Mouse (Mus musculus): ENCODE measurements around the gene Tra2a. TPM values are rescaled to one million over a fixed set of nuclear protein-coding genes. Genes with fewer than 3 reads are reported as not detected.

Gene Tra2a
- polyA plus RNA-seq, 1 experiment from 2014 or later, result 60.1 TPM

- no peak overlapping the region for H3K9ac ChIP-seq (ENCODE audit: low read depth, low read length)
- H3K4me2 ChIP-seq (replicated peaks; ENCODE audit: low read depth, low read length), result no peak overlapping the region
- H3K27ac ChIP-seq (ENCODE audit: low read depth, low read length), result no peak overlapping the region
- no peak for ATAC-seq (ENCODE audit: low FRiP score, low TSS enrichment)
- 60% methylated on average over 3 of the region's 3 CpGs for WGBS
- H3K36me3 ChIP-seq (ENCODE audit: control insufficient read depth, insufficient read depth, low read length), result no peaks in the 10 kb centered on the region
- 0 out of 2 replicates have a peak, but pooled peaks cover 5% of the 10 kb centered on the region for H3K4me1 ChIP-seq (ENCODE audit: control insufficient read depth, insufficient read depth, low read length)
- no peak overlapping the region for H3K4me3 ChIP-seq (ENCODE audit: low read length)
- no peaks in the 10 kb centered on the region for H3K9me3 ChIP-seq (ENCODE audit: control insufficient read depth, low read length)
- H3K27me3 ChIP-seq (ENCODE audit: control insufficient read depth, insufficient read depth, low read length), result no peaks in the 10 kb centered on the region
Measured at GRCm38 (mm10) chr6:49225728-49226123, 38.1 kb downstream of the Tra2a start.

- H3K9ac ChIP-seq (ENCODE audit: low read depth, low read length), result no peak overlapping the region
- H3K4me3 ChIP-seq (ENCODE audit: low read length), result no peak overlapping the region
- H3K4me1 ChIP-seq (ENCODE audit: control insufficient read depth, insufficient read depth, low read length), result 0 out of 2 replicates have a peak, but pooled peaks cover 5% of the 10 kb centered on the region
- 25% methylated on average over 11 of the region's 11 CpGs for whole genome bisulfite sequencing
- H3K36me3 ChIP-seq (ENCODE audit: control insufficient read depth, insufficient read depth, low read length), result no peaks in the 10 kb centered on the region
- H3K27ac ChIP-seq (ENCODE audit: low read depth, low read length), result no peak overlapping the region
- H3K27me3 ChIP-seq (ENCODE audit: control insufficient read depth, insufficient read depth, low read length), result no peaks in the 10 kb centered on the region
- H3K9me3 ChIP-seq (ENCODE audit: control insufficient read depth, low read length), result no peaks in the 10 kb centered on the region
- 0 out of 2 replicates have a peak, but pooled peaks have one; percentile 4 for ATAC-seq (ENCODE audit: low FRiP score, low TSS enrichment)
- no peak overlapping the region for H3K4me2 ChIP-seq (replicated peaks; ENCODE audit: low read depth, low read length)
Measured at GRCm38 (mm10) chr6:49224923-49225727, 38.7 kb downstream of the Tra2a start.

GRCm38 (mm10) chr6:49221906-49222305 lies 41.9 kb downstream of the Tra2a start:
- Histone ChIP-seq H3K27ac (ENCODE audit: low read depth, low read length) (no peak overlapping the region), H3K36me3 (ENCODE audit: control insufficient read depth, insufficient read depth, low read length) (no peaks in the 10 kb centered on the region), H3K4me3 (ENCODE audit: low read length) (no peak overlapping the region), H3K9ac (ENCODE audit: low read depth, low read length) (no peak overlapping the region), H3K9me3 (ENCODE audit: control insufficient read depth, low read length) (no peaks in the 10 kb centered on the region), H3K27me3 (ENCODE audit: control insufficient read depth, insufficient read depth, low read length) (0 out of 2 replicates have a peak, but pooled peaks cover 4% of the 10 kb centered on the region), H3K4me1 (ENCODE audit: control insufficient read depth, insufficient read depth, low read length) (0 out of 2 replicates have a peak, but pooled peaks cover 5% of the 10 kb centered on the region), H3K4me2 (replicated peaks; ENCODE audit: low read depth, low read length) (no peak overlapping the region)
- no peak for ATAC-seq (ENCODE audit: low FRiP score, low TSS enrichment)
- WGBS, result 7% methylated on average over 7 of the region's 7 CpGs

- Histone ChIP-seq H3K27me3 (ENCODE audit: control insufficient read depth, insufficient read depth, low read length) (0 out of 2 replicates have a peak, but pooled peaks cover 4% of the 10 kb centered on the region), H3K4me2 (replicated peaks; ENCODE audit: low read depth, low read length) (peak overlapping the region; percentile 38), H3K4me3 (ENCODE audit: low read length) (peak overlapping the region; percentile 20), H3K4me1 (ENCODE audit: control insufficient read depth, insufficient read depth, low read length) (no peaks in the 10 kb centered on the region), H3K36me3 (ENCODE audit: control insufficient read depth, insufficient read depth, low read length) (no peaks in the 10 kb centered on the region), H3K9me3 (ENCODE audit: control insufficient read depth, low read length) (no peaks in the 10 kb centered on the region), H3K9ac (ENCODE audit: low read depth, low read length) (peak overlapping the region; percentile 34; the same call in 1 of the 2 replicates), H3K27ac (ENCODE audit: low read depth, low read length) (no peak overlapping the region)
- WGBS, result 5% methylated on average over 16 of the region's 16 CpGs
- no peak for ATAC-seq (ENCODE audit: low FRiP score, low TSS enrichment)
Measured at GRCm38 (mm10) chr6:49219920-49220604, 43.8 kb downstream of the Tra2a start.

- no peak overlapping the region for H3K4me2 ChIP-seq (replicated peaks; ENCODE audit: low read depth, low read length)
- ATAC-seq (ENCODE audit: low FRiP score, low TSS enrichment), result no peak
- 0 out of 2 replicates have a peak, but pooled peaks cover 4% of the 10 kb centered on the region for H3K27me3 ChIP-seq (ENCODE audit: control insufficient read depth, insufficient read depth, low read length)
- no peak overlapping the region for H3K9ac ChIP-seq (ENCODE audit: low read depth, low read length)
- H3K27ac ChIP-seq (ENCODE audit: low read depth, low read length), result no peak overlapping the region
- no peaks in the 10 kb centered on the region for H3K36me3 ChIP-seq (ENCODE audit: control insufficient read depth, insufficient read depth, low read length)
- 18% methylated on average over 4 of the region's 4 CpGs for WGBS
- no peaks in the 10 kb centered on the region for H3K4me1 ChIP-seq (ENCODE audit: control insufficient read depth, insufficient read depth, low read length)
- H3K4me3 ChIP-seq (ENCODE audit: low read length), result no peak overlapping the region
- H3K9me3 ChIP-seq (ENCODE audit: control insufficient read depth, low read length), result no peaks in the 10 kb centered on the region
Measured at GRCm38 (mm10) chr6:49219001-49219560, 44.8 kb downstream of the Tra2a start.

- H3K4me1 ChIP-seq (ENCODE audit: control insufficient read depth, insufficient read depth, low read length), result 0 out of 2 replicates have a peak, but pooled peaks cover under 1% of the 10 kb centered on the region
- H3K36me3 ChIP-seq (ENCODE audit: control insufficient read depth, insufficient read depth, low read length), result no peaks in the 10 kb centered on the region
- no peak overlapping the region for H3K27ac ChIP-seq (ENCODE audit: low read depth, low read length)
- WGBS, result under 1% methylated on average over 31 of the region's 31 CpGs
- peak overlapping the region; percentile 86 for H3K4me2 ChIP-seq (replicated peaks; ENCODE audit: low read depth, low read length)
- ATAC-seq (ENCODE audit: low FRiP score, low TSS enrichment), result no peak
- peak overlapping the region; percentile 3; the same call in 1 of the 2 replicates for H3K9ac ChIP-seq (ENCODE audit: low read depth, low read length)
- H3K9me3 ChIP-seq (ENCODE audit: control insufficient read depth, low read length), result no peaks in the 10 kb centered on the region
- H3K4me3 ChIP-seq (ENCODE audit: low read length), result peak overlapping the region; percentile 63
- H3K27me3 ChIP-seq (ENCODE audit: control insufficient read depth, insufficient read depth, low read length), result 0 out of 2 replicates have a peak, but pooled peaks cover 4% of the 10 kb centered on the region
Measured at GRCm38 (mm10) chr6:49218275-49218802, 45.5 kb downstream of the Tra2a start.

- Histone ChIP-seq H3K9me3 (ENCODE audit: control insufficient read depth, low read length) (no peaks in the 10 kb centered on the region), H3K4me3 (ENCODE audit: low read length) (peak overlapping the region; percentile 63), H3K36me3 (ENCODE audit: control insufficient read depth, insufficient read depth, low read length) (no peaks in the 10 kb centered on the region), H3K4me1 (ENCODE audit: control insufficient read depth, insufficient read depth, low read length) (peaks cover 6% of the 10 kb centered on the region), H3K4me2 (replicated peaks; ENCODE audit: low read depth, low read length) (peak overlapping the region; percentile 86), H3K27me3 (ENCODE audit: control insufficient read depth, insufficient read depth, low read length) (0 out of 2 replicates have a peak, but pooled peaks cover 4% of the 10 kb centered on the region), H3K27ac (ENCODE audit: low read depth, low read length) (peak overlapping the region; percentile 95), H3K9ac (ENCODE audit: low read depth, low read length) (peak overlapping the region; percentile 80)
- under 1% methylated on average over 56 of the region's 56 CpGs for WGBS
- ATAC-seq (ENCODE audit: low FRiP score, low TSS enrichment), result peak; percentile 91
Measured at GRCm38 (mm10) chr6:49217581-49218274, 46.1 kb downstream of the Tra2a start.

- Histone ChIP-seq H3K4me2 (replicated peaks; ENCODE audit: low read depth, low read length) (peak overlapping the region; percentile 86), H3K9ac (ENCODE audit: low read depth, low read length) (peak overlapping the region; percentile 80), H3K27me3 (ENCODE audit: control insufficient read depth, insufficient read depth, low read length) (0 out of 2 replicates have a peak, but pooled peaks cover 4% of the 10 kb centered on the region), H3K4me3 (ENCODE audit: low read length) (peak overlapping the region; percentile 63), H3K27ac (ENCODE audit: low read depth, low read length) (peak overlapping the region; percentile 95), H3K36me3 (ENCODE audit: control insufficient read depth, insufficient read depth, low read length) (no peaks in the 10 kb centered on the region), H3K4me1 (ENCODE audit: control insufficient read depth, insufficient read depth, low read length) (peaks cover 14% of the 10 kb centered on the region), H3K9me3 (ENCODE audit: control insufficient read depth, low read length) (no peaks in the 10 kb centered on the region)
- 3% methylated on average over 11 of the region's 11 CpGs for WGBS
- ATAC-seq (ENCODE audit: low FRiP score, low TSS enrichment), result no peak
Measured at GRCm38 (mm10) chr6:49216811-49217542, 46.9 kb downstream of the Tra2a start.

All from kidney, embryonic 14.5 days (tissue).